Mouse (Mus musculus): ENCODE measurements around the gene Tmem177.

DNA sequence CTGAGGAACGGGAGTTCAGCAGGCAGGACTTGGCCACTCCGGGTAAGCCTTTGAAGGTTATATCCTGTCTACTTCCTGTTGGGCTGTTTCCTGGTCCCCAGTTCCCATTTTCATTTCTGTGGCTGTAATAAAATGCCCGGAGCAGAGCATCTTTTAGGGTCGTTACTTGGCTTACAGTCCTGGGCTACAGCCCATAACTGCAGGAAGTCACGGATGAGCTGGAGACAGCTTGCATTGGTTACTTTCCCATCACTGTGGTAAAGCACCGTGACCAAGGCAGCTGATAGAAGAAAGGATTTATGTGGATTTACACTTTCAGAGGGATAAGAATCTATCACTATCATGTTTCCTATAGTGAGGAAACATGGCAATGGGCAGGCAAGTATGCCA, 9.8 kb downstream of the Tmem177 start:
- no peak for TF ChIP-seq POLR2A (IDR thresholded peaks at IDR 0.05; ENCODE audit: extremely low read depth, insufficient read depth, low read length)
- TF ChIP-seq CTCF (IDR thresholded peaks at IDR 0.05; ENCODE audit: extremely low read depth, insufficient read depth, low read length), result no peak
